Mouse (Mus musculus) gastrocnemius, postnatal 10 days (tissue): ENCODE measurements around the gene Uspl1. TPM values are rescaled to one million over a fixed set of nuclear protein-coding genes. Genes with fewer than 3 reads are reported as not detected.

Experiments used
- DNase-seq: peaks from one replicate; pipeline ENCODE4 v3.0.0; 2021; ENCODE audit warnings: mixed read lengths
- microRNA-seq, 2 experiments: library from miRNA; unstranded; fragments of <30 nt; microRNA quantifications; one replicate each; pipeline ENCODE4 v1.2.0; 2021
- total RNA-seq, 2 experiments: library from RNA; stranded (reverse); gene quantifications; 2 replicates each; pipeline ENCODE4 v1.2.3; 2021

Gene Uspl1
- total RNA-seq, 2 experiments from 2014 or later: 22.7 to 25.9 TPM

GRCm38 (mm10) chr5:149257518-149258281 is 73.5 kb downstream of the Uspl1 start:
- no peak for DNase-seq

- DNase-seq: peak; percentile 47
Observed at GRCm38 (mm10) chr5:149259093-149259492, 74.9 kb downstream of the Uspl1 start.

GRCm38 (mm10) chr5:149261449-149261848 is 77.3 kb downstream of the Uspl1 start:
- no peak for DNase-seq

GRCm38 (mm10) chr5:149261866-149262265 is 77.7 kb downstream of the Uspl1 start:
- DNase-seq: peak; percentile 51

- no peak for DNase-seq
Observed at GRCm38 (mm10) chr5:149264405-149264804, 80.3 kb downstream of the Uspl1 start, which contains the start of gene Alox5ap. Alox5ap (plus strand) TSS chr5:149264767.

- no peak for DNase-seq
Observed at GRCm38 (mm10) chr5:149264878-149265279, 80.7 kb downstream of the Uspl1 start.

Small RNA genes lying within 50 kb of the gene (microRNA-seq; reads per million reads assigned to microRNA genes)
- gene Gm24105: 0 reads per million in 2 experiments

Other genes starting within 250 kb of the Uspl1 start
- 1 to 10 TPM in 1 of 2 experiments, under 1 TPM in 1; 0.89 to 3.7 TPM for gene Gm42791, start 189.2 kb upstream of the Uspl1 start, total RNA-seq
- gene Hmgb1, start 139 bp downstream of the Uspl1 start, total RNA-seq: 100 to 1,000 TPM; 176 to 183 TPM
- 10 to 100 TPM in 1 of 2 experiments, 1 to 10 TPM in 1; 7.3 to 10.5 TPM for gene Alox5ap, start 80.4 kb downstream of the Uspl1 start, total RNA-seq
- 10 to 100 TPM; 19.6 to 21.6 TPM for gene Medag, start 227.4 kb downstream of the Uspl1 start, total RNA-seq